Comparison of ENCODE assay signal across 18 mouse cellular contexts in genomic region chr13:52452291-52452690, GRCm38 (mm10).
DNase-seq lines count a peak whose midpoint lies in the region; ATAC-seq and TF ChIP-seq lines count a peak whose summit lies in the region.
"Had no signal": no experiment of that assay in that cellular context is flagged by ENCODE, and none has a peak within 500 bp of the region (broad histone marks: within the 10 kb centered on the region; RNA-seq: fewer than 3 reads in every experiment).

No protein-coding gene starts in this region.

- no peaks in the 10 kb centered on the region for H3K9me3 ChIP-seq in hindbrain, embryonic 14.5 days (ENCODE audit: control insufficient read depth, low read length)
- no peaks in the 10 kb centered on the region for H3K9me3 ChIP-seq in hindbrain, embryonic 13.5 days
- no peaks in the 10 kb centered on the region for H3K9me3 ChIP-seq in midbrain, postnatal 0 days (ENCODE audit: low read length)
- H3K9me3 ChIP-seq in midbrain, embryonic 16.5 days (replicated peaks; ENCODE audit: control insufficient read depth, low read length, poor library complexity, severe bottlenecking): no peaks in the 10 kb centered on the region
- H3K9me3 ChIP-seq: heart, embryonic 10.5 days; midbrain, embryonic 15.5 days had no signal

- H3K27ac ChIP-seq in hindbrain, embryonic 14.5 days: no peak overlapping the region
- H3K27ac ChIP-seq in hindbrain, embryonic 13.5 days: no peak overlapping the region
- no peak overlapping the region for H3K27ac ChIP-seq in midbrain, postnatal 0 days (ENCODE audit: low read depth, low read length)
- H3K27ac ChIP-seq in midbrain, embryonic 16.5 days (ENCODE audit: low read length): no peak overlapping the region
- H3K27ac ChIP-seq: heart, embryonic 10.5 days; midbrain, embryonic 15.5 days had no signal

- H3K9ac ChIP-seq in hindbrain, embryonic 14.5 days: no peak overlapping the region
- no peak overlapping the region for H3K9ac ChIP-seq in hindbrain, embryonic 13.5 days
- no peak overlapping the region for H3K9ac ChIP-seq in midbrain, postnatal 0 days (replicated peaks; ENCODE audit: low read length, poor library complexity, severe bottlenecking)
- no peak overlapping the region for H3K9ac ChIP-seq in midbrain, embryonic 16.5 days (ENCODE audit: low read depth, low read length)
- H3K9ac ChIP-seq: midbrain, embryonic 15.5 days had no signal

- no peak overlapping the region for H3K4me3 ChIP-seq in hindbrain, embryonic 14.5 days (replicated peaks; ENCODE audit: low read length)
- H3K4me3 ChIP-seq in hindbrain, embryonic 13.5 days: no peak overlapping the region
- no peak overlapping the region for H3K4me3 ChIP-seq in midbrain, postnatal 0 days (ENCODE audit: low read depth, low read length)
- no peak overlapping the region for H3K4me3 ChIP-seq in midbrain, embryonic 16.5 days (ENCODE audit: low read depth, low read length)
- H3K4me3 ChIP-seq: heart, embryonic 10.5 days; midbrain, embryonic 15.5 days had no signal

- H3K36me3 ChIP-seq in hindbrain, embryonic 14.5 days (replicated peaks; ENCODE audit: control insufficient read depth, insufficient read depth): no peaks in the 10 kb centered on the region
- H3K36me3 ChIP-seq in hindbrain, embryonic 13.5 days: no peaks in the 10 kb centered on the region
- H3K36me3 ChIP-seq in midbrain, postnatal 0 days (ENCODE audit: insufficient read depth, low read length): no peaks in the 10 kb centered on the region
- no peaks in the 10 kb centered on the region for H3K36me3 ChIP-seq in midbrain, embryonic 16.5 days (ENCODE audit: control insufficient read depth, insufficient read depth, low read length)
- H3K36me3 ChIP-seq: heart, embryonic 10.5 days; midbrain, embryonic 15.5 days had no signal

- TF ChIP-seq CTCF in midbrain, postnatal 0 days (IDR thresholded peaks at IDR 0.05): no peak

- no peak overlapping the region for H3K4me2 ChIP-seq in hindbrain, embryonic 14.5 days (replicated peaks)
- H3K4me2 ChIP-seq in hindbrain, embryonic 13.5 days: no peak overlapping the region
- no peak overlapping the region for H3K4me2 ChIP-seq in midbrain, postnatal 0 days (ENCODE audit: low read depth, low read length, poor library complexity, severe bottlenecking)
- H3K4me2 ChIP-seq in midbrain, embryonic 16.5 days (ENCODE audit: low read length): no peak overlapping the region
- H3K4me2 ChIP-seq: midbrain, embryonic 15.5 days had no signal

- H3K4me1 ChIP-seq in hindbrain, embryonic 14.5 days (replicated peaks; ENCODE audit: control insufficient read depth, insufficient read depth, low read length): no peaks in the 10 kb centered on the region
- H3K4me1 ChIP-seq in hindbrain, embryonic 13.5 days (replicated peaks): peaks cover 12% of the 10 kb centered on the region
- H3K4me1 ChIP-seq in midbrain, postnatal 0 days (ENCODE audit: insufficient read depth, low read length): peaks cover 3% of the 10 kb centered on the region; the same call in 1 of the 2 replicates
- H3K4me1 ChIP-seq in midbrain, embryonic 16.5 days (ENCODE audit: control insufficient read depth, insufficient read depth, low read length): 0 out of 2 replicates have a peak, but pooled peaks cover 4% of the 10 kb centered on the region
- H3K4me1 ChIP-seq: midbrain, embryonic 15.5 days had no signal

- DNase-seq in embryo, embryonic 10 days (ENCODE audit: low spot score): peak; percentile 35
- DNase-seq in embryo, embryonic 9.5 days (ENCODE audit: extremely low spot score): no peak
- DNase-seq in hindbrain, embryonic 14.5 days (ENCODE audit: low spot score): peak; percentile 23
- DNase-seq in midbrain, postnatal 0 days (ENCODE audit: low spot score): peak; percentile 42
- DNase-seq in urinary bladder, adult 18-20 months (ENCODE audit: low spot score in 2 of 2): no peak
- DNase-seq: adrenal gland, postnatal 14 days; cerebellum, adult 9-11 months; heart, postnatal 4 days; kidney, adult 8-10 months; kidney, postnatal 14 days; thymus, adult 18-20 months; thymus, postnatal 4 days had no signal

- no peaks in the 10 kb centered on the region for H3K27me3 ChIP-seq in hindbrain, embryonic 14.5 days (ENCODE audit: control insufficient read depth, insufficient read depth, low read length)
- no peaks in the 10 kb centered on the region for H3K27me3 ChIP-seq in hindbrain, embryonic 13.5 days
- no peaks in the 10 kb centered on the region for H3K27me3 ChIP-seq in midbrain, postnatal 0 days (ENCODE audit: insufficient read depth, low read length)
- 0 out of 2 replicates have a peak, but pooled peaks cover 5% of the 10 kb centered on the region for H3K27me3 ChIP-seq in midbrain, embryonic 16.5 days (ENCODE audit: control insufficient read depth, insufficient read depth, low read depth, low read length)

- ATAC-seq in hindbrain, embryonic 14.5 days (ENCODE audit: low FRiP score): no peak
- ATAC-seq in hindbrain, embryonic 13.5 days (ENCODE audit: low FRiP score): no peak
- ATAC-seq in midbrain, postnatal 0 days (ENCODE audit: low FRiP score): no peak
- ATAC-seq in midbrain, embryonic 16.5 days: no peak
- ATAC-seq: CD4-positive, CD25-positive, alpha-beta regulatory T cell, adult 4 months; lung, postnatal 0 days; midbrain, embryonic 15.5 days had no signal

- 33% methylated on average over 4 of the region's 4 CpGs for WGBS in hindbrain, embryonic 14.5 days
- WGBS in hindbrain, embryonic 13.5 days: 47% methylated on average over 4 of the region's 4 CpGs
- WGBS in midbrain, postnatal 0 days: 34% methylated on average over 4 of the region's 4 CpGs
- 33% methylated on average over 4 of the region's 4 CpGs for WGBS in midbrain, embryonic 16.5 days

Comparison
In these comparisons a context has a peak if more than half of its experiments do, and no peak if none do; other contexts are left out.
1. DNase-seq: peak in embryo, embryonic 10 days (single experiment), hindbrain, embryonic 14.5 days (single experiment) and midbrain, postnatal 0 days (single experiment); none in embryo, embryonic 9.5 days (single experiment) and urinary bladder, adult 18-20 months (0 of 2).